Mouse (Mus musculus) CH12.LX (cell line): Measurements from ENCODE around the gene Sfxn2. TPM values are rescaled to one million over a fixed set of nuclear protein-coding genes. Genes with fewer than 3 reads are reported as not detected.

Source experiments
- DNase-seq: peaks from one replicate; pipeline ENCODE4 v3.0.0-alpha.2; 2013; ENCODE audit errors: extremely low read depth
- H3K27ac ChIP-seq: 2 replicates; pipeline ENCODE4 v1.5.1; 2012; ENCODE audit warnings: low read depth, mild to moderate bottlenecking, control low read depth, moderate library complexity; ENCODE audit not compliant: insufficient read depth
- H3K27me3 ChIP-seq: replicated peaks from 2 replicates; pipeline ENCODE3; 2012; ENCODE audit warnings: inconsistent platforms
- H3K36me3 ChIP-seq, 2 experiments: replicated peaks in 1 of 2; 2 replicates each; pipeline versions ENCODE3 to v1.6.1; 2012; ENCODE audit warnings: inconsistent platforms in 1 of 2, low read length in 1 of 2, mild to moderate bottlenecking in 1 of 2, mixed read lengths in 1 of 2, moderate library complexity in 1 of 2; ENCODE audit not compliant: control insufficient read depth in 1 of 2, insufficient read depth in 1 of 2
- H3K4me1 ChIP-seq, 2 experiments: 2 replicates each; pipeline ENCODE4 v1.6.1; 2012; ENCODE audit warnings: inconsistent platforms in 1 of 2, moderate library complexity in 1 of 2; ENCODE audit not compliant: insufficient read depth in 2 of 2, control insufficient read depth in 1 of 2
- H3K4me2 ChIP-seq: 2 replicates; pipeline ENCODE4 v1.6.1; 2012; ENCODE audit warnings: low read depth, mild to moderate bottlenecking, control low read depth; ENCODE audit not compliant: poor library complexity, insufficient read depth, severe bottlenecking
- H3K4me3 ChIP-seq, 3 experiments: fragments of 150-350 bp in 1 of 3; sonication (generic) in 1 of 3; replicated peaks in 1 of 3; 2 replicates each; pipeline versions ENCODE3 to v1.5.1; 2011 to 2012; ENCODE audit warnings: low read depth in 2 of 3, low read length in 2 of 3, mild to moderate bottlenecking in 2 of 3, moderate library complexity in 2 of 3, control low read depth in 1 of 3, improper control_type of control experiment in 1 of 3, inconsistent platforms in 1 of 3, mixed read lengths in 1 of 3; ENCODE audit not compliant: poor library complexity in 1 of 3
- H3K79me2 ChIP-seq: replicated peaks from 2 replicates; pipeline ENCODE4 v1.6.1; 2012; ENCODE audit warnings: mild to moderate bottlenecking, moderate library complexity; ENCODE audit not compliant: control insufficient read depth, poor library complexity, insufficient read depth, severe bottlenecking; ENCODE audit errors: extremely low read depth
- H3K9ac ChIP-seq: 2 replicates; pipeline ENCODE4 v1.6.1; 2012; ENCODE audit warnings: low read depth, mild to moderate bottlenecking, control low read depth, moderate library complexity; ENCODE audit not compliant: insufficient read depth
- H3K9me3 ChIP-seq: replicated peaks from 2 replicates; pipeline ENCODE3; 2012; ENCODE audit warnings: low read length, inconsistent platforms, mixed read lengths
- BHLHE40 ChIP-seq: IDR thresholded peaks from 2 replicates; pipeline ENCODE4 v1.6.1; 2011; ENCODE audit warnings: mild to moderate bottlenecking, low read depth, low read length, improper control_type of control experiment
- CHD1 ChIP-seq: IDR thresholded peaks from 2 replicates; pipeline ENCODE4 v1.6.1; 2012; ENCODE audit warnings: low read depth, low read length, improper control_type of control experiment, inconsistent platforms
- CHD2 ChIP-seq: IDR thresholded peaks from 2 replicates; pipeline ENCODE4 v1.6.1; 2011; ENCODE audit warnings: low read length, improper control_type of control experiment
- CTCF ChIP-seq, 2 experiments: IDR thresholded peaks in 1 of 2; conservative IDR thresholded peaks in 1 of 2; 2 replicates each; pipeline ENCODE4 v1.5.1; 2011 to 2012; ENCODE audit warnings: low read depth in 2 of 2, low read length in 2 of 2, improper control_type of control experiment in 1 of 2, inconsistent platforms in 1 of 2, mild to moderate bottlenecking in 1 of 2, moderate library complexity in 1 of 2
- E2F4 ChIP-seq: IDR thresholded peaks from 2 replicates; pipeline ENCODE4 v1.6.1; 2011; ENCODE audit warnings: low read depth, low read length, improper control_type of control experiment; ENCODE audit not compliant: insufficient replicate concordance
- ELF1 ChIP-seq: IDR thresholded peaks from 2 replicates; pipeline ENCODE4 v1.6.1; 2014; ENCODE audit warnings: low read depth, mild to moderate bottlenecking, inconsistent platforms, low read length, improper control_type of control experiment
- EP300 ChIP-seq: IDR thresholded peaks from 2 replicates; pipeline ENCODE4 v1.6.1; 2011; ENCODE audit warnings: low read length, improper control_type of control experiment
- ETS1 ChIP-seq: conservative IDR thresholded peaks from 2 replicates; pipeline ENCODE4 v1.6.1; 2012; ENCODE audit warnings: low read depth, mild to moderate bottlenecking, inconsistent platforms, low read length, improper control_type of control experiment, moderate library complexity
- GABPA ChIP-seq: IDR thresholded peaks from 2 replicates; pipeline ENCODE4 v1.6.1; 2012; ENCODE audit warnings: low read depth, low read length, improper control_type of control experiment, inconsistent platforms; ENCODE audit not compliant: insufficient replicate concordance
- HCFC1 ChIP-seq: IDR thresholded peaks from 2 replicates; pipeline ENCODE4 v1.6.1; 2012; ENCODE audit warnings: low read depth, mild to moderate bottlenecking, inconsistent platforms, low read length, improper control_type of control experiment
- IRF4 ChIP-seq: IDR thresholded peaks from 2 replicates; pipeline ENCODE4 v1.6.1; 2014; ENCODE audit warnings: low read depth, mild to moderate bottlenecking, inconsistent platforms, low read length, improper control_type of control experiment
- JUND ChIP-seq: conservative IDR thresholded peaks from 2 replicates; pipeline ENCODE4 v1.6.1; 2011; ENCODE audit warnings: low read depth, low read length, improper control_type of control experiment
- KAT2A ChIP-seq: IDR thresholded peaks from 2 replicates; pipeline ENCODE4 v1.6.1; 2012; ENCODE audit warnings: low read length, improper control_type of control experiment, inconsistent platforms; ENCODE audit not compliant: insufficient replicate concordance
- MAFK ChIP-seq: IDR thresholded peaks from 2 replicates; pipeline ENCODE4 v1.6.1; 2011; ENCODE audit warnings: low read length, improper control_type of control experiment; ENCODE audit not compliant: insufficient replicate concordance
- MAX ChIP-seq: IDR thresholded peaks from 2 replicates; pipeline ENCODE4 v1.6.1; 2011; ENCODE audit warnings: low read length, improper control_type of control experiment
- MAZ ChIP-seq: IDR thresholded peaks from 2 replicates; pipeline ENCODE4 v1.6.1; 2012; ENCODE audit warnings: low read depth, mild to moderate bottlenecking, inconsistent platforms, low read length, improper control_type of control experiment, moderate library complexity
- MEF2A ChIP-seq: IDR thresholded peaks from 2 replicates; pipeline ENCODE4 v1.6.1; 2014; ENCODE audit warnings: low read depth, mild to moderate bottlenecking, inconsistent platforms, low read length, improper control_type of control experiment, borderline replicate concordance
- MXI1 ChIP-seq: IDR thresholded peaks from 2 replicates; pipeline ENCODE4 v1.6.1; 2011; ENCODE audit warnings: mild to moderate bottlenecking, low read depth, low read length, improper control_type of control experiment
- MYC ChIP-seq: IDR thresholded peaks from 2 replicates; pipeline ENCODE4 v1.6.1; 2011; ENCODE audit warnings: low read depth, mild to moderate bottlenecking, improper control_type of control experiment, low read length
- NELFE ChIP-seq: IDR thresholded peaks from 2 replicates; pipeline ENCODE4 v1.6.1; 2011; ENCODE audit warnings: low read depth, low read length, improper control_type of control experiment
- NRF1 ChIP-seq: IDR thresholded peaks from 2 replicates; pipeline ENCODE4 v1.6.1; 2014; ENCODE audit warnings: low read depth, mild to moderate bottlenecking, inconsistent platforms, low read length, improper control_type of control experiment, moderate library complexity
- PAX5 ChIP-seq: IDR thresholded peaks from 2 replicates; pipeline ENCODE4 v1.6.1; 2012; ENCODE audit warnings: low read length, inconsistent platforms, mixed read lengths
- POLR2A ChIP-seq: IDR thresholded peaks from 2 replicates; pipeline ENCODE4 v1.6.1; 2011; ENCODE audit warnings: low read depth, mild to moderate bottlenecking, improper control_type of control experiment, low read length
- POLR2AphosphoS2 ChIP-seq: IDR thresholded peaks from 2 replicates; pipeline ENCODE4 v1.6.1; 2011; ENCODE audit warnings: low read depth, low read length, improper control_type of control experiment
- RAD21 ChIP-seq: IDR thresholded peaks from 2 replicates; pipeline ENCODE4 v1.6.1; 2011; ENCODE audit warnings: low read depth, mild to moderate bottlenecking, low read length, improper control_type of control experiment, moderate library complexity
- RCOR1 ChIP-seq: conservative IDR thresholded peaks from 2 replicates; pipeline ENCODE4 v1.6.1; 2012; ENCODE audit warnings: low read depth, mild to moderate bottlenecking, inconsistent platforms, low read length, improper control_type of control experiment
- SIN3A ChIP-seq: IDR thresholded peaks from 2 replicates; pipeline ENCODE4 v1.6.1; 2012; ENCODE audit warnings: low read length, improper control_type of control experiment, inconsistent platforms
- SMC3 ChIP-seq: IDR thresholded peaks from 2 replicates; pipeline ENCODE4 v1.6.1; 2011; ENCODE audit warnings: low read depth, low read length, improper control_type of control experiment
- TBP ChIP-seq: conservative IDR thresholded peaks from 2 replicates; pipeline ENCODE4 v1.6.1; 2011; ENCODE audit warnings: low read depth, low read length, improper control_type of control experiment
- TCF12 ChIP-seq: IDR thresholded peaks from 2 replicates; pipeline ENCODE4 v1.6.1; 2014; ENCODE audit warnings: low read depth, mild to moderate bottlenecking, inconsistent platforms, low read length, improper control_type of control experiment
- UBTF ChIP-seq: IDR thresholded peaks from 2 replicates; pipeline ENCODE4 v1.6.1; 2012; ENCODE audit warnings: low read depth, mild to moderate bottlenecking, inconsistent platforms, low read length, improper control_type of control experiment, moderate library complexity
- USF1 ChIP-seq: IDR thresholded peaks from 2 replicates; pipeline ENCODE4 v1.6.1; 2014; ENCODE audit warnings: low read depth, mild to moderate bottlenecking, inconsistent platforms, low read length, improper control_type of control experiment
- USF2 ChIP-seq: conservative IDR thresholded peaks from 2 replicates; pipeline ENCODE4 v1.6.1; 2011; ENCODE audit warnings: low read depth, low read length, improper control_type of control experiment
- ZC3H11A ChIP-seq: IDR thresholded peaks from 2 replicates; pipeline ENCODE4 v1.6.1; 2012; ENCODE audit warnings: low read depth, mild to moderate bottlenecking, inconsistent platforms, low read length, improper control_type of control experiment
- ZKSCAN1 ChIP-seq: IDR thresholded peaks from 2 replicates; pipeline ENCODE4 v1.6.1; 2012; ENCODE audit warnings: low read depth, inconsistent platforms, low read length, improper control_type of control experiment, borderline replicate concordance
- ZMIZ1 ChIP-seq: IDR thresholded peaks from 2 replicates; pipeline ENCODE4 v1.6.1; 2012; ENCODE audit warnings: low read depth, mild to moderate bottlenecking, inconsistent platforms, low read length, improper control_type of control experiment
- ZNF384 ChIP-seq: IDR thresholded peaks from 2 replicates; pipeline ENCODE4 v1.6.1; 2012; ENCODE audit warnings: low read depth, low read length, improper control_type of control experiment, inconsistent platforms
- dilution Hi-C: fragments of 300-500 bp; cut with MboI; formaldehyde crosslinking; loops from 2 replicates; pipeline ENCODE4 v1.14.3; 2020; ENCODE audit warnings: low sequenced_read_pairs; ENCODE audit not compliant: extremely low pct_unique_long_range_greater_than_20kb, extremely low pct_ligation_motif_present
- in situ Hi-C: fragments of 300-500 bp; cut with MboI; formaldehyde crosslinking; loops from 3 replicates; pipeline ENCODE4 v1.14.3; 2019; ENCODE audit warnings: low sequenced_read_pairs, low pct_ligation_motif_present, low pct_unique_long_range_greater_than_20kb, mixed read lengths
- polyA plus RNA-seq: library from polyadenylated mRNA; unstranded; fragments of >175 nt; gene quantifications from 2 replicates; pipeline ENCODE4 v1.2.1, GENCODE M21; 2012; ENCODE audit warnings: low read depth; ENCODE audit not compliant: insufficient read length
- total RNA-seq, 2 experiments: library from RNA; depleted of rRNA; stranded (reverse); fragments of 300-350 nt in 1 of 2; fragments of >200 nt in 1 of 2; gene quantifications; 2 replicates each; pipeline ENCODE4 v1.2.3; 2012 to 2014

The Sfxn2 gene
- total RNA-seq (2012; rRNA removed): 8.5 and 9.4 TPM in 2 replicates
- 5.9 and 6.8 TPM in 2 replicates for total RNA-seq (2014; rRNA removed)
- polyA plus RNA-seq: 11.1 and 11.8 TPM in 2 replicates

- DNase-seq: peak; percentile 96
- Histone ChIP-seq H3K79me2 (no peaks in the 10 kb centered on the region; the same call in 1 of the 2 replicates), H3K4me2 (peak within 1 kb of the TSS; percentile 86), H3K9ac (peak within 1 kb of the TSS; percentile 68), H3K36me3 (peaks cover 0 to 1% of the 10 kb centered on the region in 2 experiments), H3K9me3 (no peaks in the 10 kb centered on the region), H3K4me1 (peaks cover 0 to 29% of the 10 kb centered on the region in 2 experiments; a peak in 3 of 4 replicates), H3K4me3 (peak within 1 kb of the TSS; percentile 79 to 89 (median 85)), H3K27me3 (no peaks in the 10 kb centered on the region), H3K27ac (no peak within 1 kb of the TSS)
- dilution Hi-C loops: no loop called here
- in situ Hi-C loops: no loop called here
- peak; percentile 37; the same call in 1 of the 2 replicates for TF ChIP-seq USF2
- no peak for TF ChIP-seq ZKSCAN1
- TF ChIP-seq ZNF384: no peak
- no peak; the same call in 1 of the 2 replicates for TF ChIP-seq RAD21
- no peak for TF ChIP-seq SMC3
- peak; percentile 82 for TF ChIP-seq MAX
- TF ChIP-seq CTCF (conservative IDR thresholded peaks at IDR 0.05 in 1 of 2, IDR thresholded peaks at IDR 0.05 in 1 of 2; ENCODE audit: low read depth in 2 of 2, low read length in 2 of 2): peak in 1 of 2 experiments; percentile 47; a peak in 2 of 4 replicates
- TF ChIP-seq ELF1: no peak
- TF ChIP-seq RCOR1: no peak
- TF ChIP-seq MAZ: peak; percentile 91
- TF ChIP-seq UBTF: no peak
- peak; percentile 84 for TF ChIP-seq MXI1
- TF ChIP-seq MYC: peak; percentile 46
- no peak for TF ChIP-seq PAX5
- TF ChIP-seq CHD1: no peak
- no peak for TF ChIP-seq POLR2AphosphoS2
- TF ChIP-seq ZMIZ1: peak; percentile 53; the same call in 1 of the 2 replicates
- TF ChIP-seq ETS1: peak; percentile 25; the same call in 1 of the 2 replicates
- no peak for TF ChIP-seq KAT2A
- no peak for TF ChIP-seq GABPA
- peak; percentile 85 for TF ChIP-seq NRF1
- no peak for TF ChIP-seq BHLHE40
- no peak for TF ChIP-seq EP300
- no peak for TF ChIP-seq ZC3H11A
- peak; percentile 79 for TF ChIP-seq TCF12
- no peak for TF ChIP-seq MAFK
- peak; percentile 74 for TF ChIP-seq NELFE
- TF ChIP-seq JUND: no peak
- TF ChIP-seq POLR2A: peak; percentile 88
- TF ChIP-seq TBP: peak; percentile 61; the same call in 1 of the 2 replicates
- TF ChIP-seq IRF4: peak; percentile 43; the same call in 1 of the 2 replicates
- peak; percentile 76 for TF ChIP-seq USF1
- TF ChIP-seq HCFC1: peak; percentile 44; the same call in 1 of the 2 replicates
- no peak for TF ChIP-seq E2F4
- peak; percentile 85 for TF ChIP-seq SIN3A
- TF ChIP-seq CHD2: no peak
- no peak; the same call in 1 of the 2 replicates for TF ChIP-seq MEF2A
Observed at GRCm38 (mm10) chr19:46572951-46573937, at the start of gene Sfxn2, which contains the start of gene Arl3. TSS of gene Sfxn2 (plus strand) at chr19:46573365. TSS of gene Arl3 (minus strand) at chr19:46573198.
